Mouse (Mus musculus) adrenal gland, postnatal 4 days (tissue): ENCODE results near the gene Smad5. TPM values are rescaled to one million over a fixed set of nuclear protein-coding genes. Genes with fewer than 3 reads are reported as not detected.
A peak's percentile ranks its signal among the peaks of the same experiment; 100 is the strongest.

Source experiments
- DNase-seq, 2 experiments: peaks; one replicate each; pipeline ENCODE4 v3.0.0; 2021 to 2022; ENCODE audit warnings: low spot score in 2 of 2, mixed read lengths in 2 of 2
- long read RNA-seq, 2 experiments: library from polyadenylated mRNA; stranded (forward); transcript quantifications; one replicate each; pipeline ENCODE4 v2.0.0; 2021
- total RNA-seq, 2 experiments: library from RNA; stranded (reverse); gene quantifications; 2 replicates each; pipeline ENCODE4 v1.2.3; 2021

Gene Smad5
- 10 to 100 TPM; 80.4 to 81.3 TPM for total RNA-seq
- long read RNA-seq, experiment 1, full-length matches to known transcripts, result 2 of 17 reads
- long read RNA-seq, experiment 1, partial matches to known transcripts, result 1 of 17 reads
- long read RNA-seq, experiment 1, other reads (novel, unspliced or antisense), result 14 of 17 reads
- long read RNA-seq, experiment 2, partial matches to known transcripts, result 6 of 27 reads
- long read RNA-seq, experiment 2, other reads (novel, unspliced or antisense), result 18 of 27 reads

DNA sequence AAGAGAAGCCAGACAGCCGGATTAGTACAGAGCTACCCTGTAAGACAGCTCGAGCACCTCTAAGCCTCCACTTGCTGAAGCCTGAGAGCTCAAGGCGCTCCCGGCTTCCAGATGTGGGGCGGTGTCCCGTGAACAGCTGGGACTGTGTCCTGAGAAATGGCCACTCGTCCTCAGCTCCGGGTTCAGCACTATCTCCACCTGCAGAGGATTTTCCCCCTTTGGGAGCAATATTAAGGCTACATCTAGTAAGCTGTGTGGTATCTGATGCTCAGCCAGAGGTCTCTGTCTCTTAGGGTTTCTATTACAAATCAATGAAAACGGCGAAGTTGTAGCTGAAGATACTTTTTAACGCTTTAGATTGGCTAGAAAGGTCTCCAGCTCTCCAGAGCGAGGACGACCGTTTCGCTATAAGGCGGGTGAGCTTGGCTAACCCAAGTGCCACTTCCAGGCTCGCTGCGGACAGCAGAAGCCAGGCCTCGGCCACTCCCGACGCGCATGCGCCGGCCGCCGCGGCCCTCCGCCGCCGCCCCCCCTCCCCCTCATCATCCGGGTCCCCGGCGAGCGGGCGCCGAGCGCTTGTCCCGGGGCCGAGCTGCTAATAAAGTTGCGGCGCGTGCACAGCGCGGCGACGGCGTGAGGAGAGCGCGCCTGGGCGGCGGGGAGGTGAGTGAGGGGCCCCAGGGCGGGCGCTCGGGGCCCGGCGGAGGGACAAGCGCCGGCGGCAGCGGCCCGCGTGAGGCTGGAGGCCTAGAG, at the start of gene Smad5:
TSS of gene Smad5 (plus strand) at position 542 of the 753 bp plus-strand sequence.
- peak; percentile 79 to 82 for DNase-seq

GRCm38 (mm10) chr13:56654176-56654575, 48.6 kb upstream of the Smad5 start:
- DNase-seq, result no peak

DNA sequence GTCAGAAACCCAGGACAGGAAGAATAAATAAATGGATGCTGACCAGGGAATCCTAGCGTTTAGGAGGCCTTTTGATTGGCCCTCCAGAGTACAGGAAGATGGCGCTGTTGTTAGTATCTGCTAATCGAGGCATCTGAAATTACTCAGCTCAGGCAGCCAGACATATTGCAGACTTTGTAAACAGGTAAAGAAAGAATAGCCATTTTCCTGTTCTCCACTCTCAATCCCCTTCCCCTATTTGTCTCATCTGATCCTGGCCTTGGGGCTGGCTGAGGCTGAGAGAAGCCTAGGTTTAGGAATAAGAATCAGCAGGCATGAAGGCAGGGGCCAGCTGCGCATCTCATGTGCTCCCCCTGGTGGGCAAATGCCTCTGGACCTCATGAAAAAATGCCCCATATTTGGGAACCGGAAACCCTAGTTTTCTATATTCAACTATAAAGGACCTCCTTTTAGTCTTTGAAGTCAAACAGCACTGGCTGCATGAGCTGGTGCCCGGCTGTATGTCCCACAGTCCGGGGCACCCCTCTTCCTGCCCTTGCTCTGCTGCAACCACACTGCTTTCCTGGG, 44.8 kb upstream of the Smad5 start:
- DNase-seq, result peak; percentile 46 to 65

GRCm38 (mm10) chr13:56658931-56659330, 43.9 kb upstream of the Smad5 start:
- no peak for DNase-seq

DNA sequence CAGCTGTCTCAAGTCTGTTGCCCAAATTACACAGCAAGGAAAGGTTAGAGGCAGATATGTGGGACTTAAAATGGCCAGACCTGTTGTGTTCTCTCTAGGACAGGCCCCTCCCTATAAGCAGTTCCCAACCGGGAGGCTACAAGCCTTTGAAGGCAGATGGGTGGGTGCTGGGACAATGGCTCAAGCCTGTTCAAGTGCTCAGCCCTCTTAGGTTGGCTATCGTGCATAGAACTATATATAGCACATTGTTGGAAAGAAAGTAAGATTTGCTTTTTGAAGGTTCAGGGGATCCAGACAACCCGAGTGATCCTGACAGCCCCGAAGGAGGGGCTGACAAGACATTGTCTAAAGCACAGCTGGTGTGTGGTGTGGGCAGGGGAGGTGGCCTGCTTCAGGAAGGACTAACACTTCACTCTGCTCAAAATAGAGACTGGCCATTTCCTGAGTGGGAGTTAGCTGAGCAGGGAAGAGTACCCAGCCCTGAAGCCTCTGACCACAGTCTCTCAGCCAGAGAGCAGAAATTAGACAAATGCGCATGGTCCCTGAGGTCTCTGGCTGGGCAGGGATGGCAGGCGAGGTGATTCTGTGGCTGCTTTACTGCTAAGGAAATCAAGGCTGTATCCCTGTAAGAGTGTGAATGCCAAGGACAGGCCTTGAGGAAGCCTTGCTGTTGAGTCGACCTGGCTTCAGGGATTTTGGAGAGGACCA, 40.7 kb upstream of the Smad5 start:
- DNase-seq, result no peak

DNA sequence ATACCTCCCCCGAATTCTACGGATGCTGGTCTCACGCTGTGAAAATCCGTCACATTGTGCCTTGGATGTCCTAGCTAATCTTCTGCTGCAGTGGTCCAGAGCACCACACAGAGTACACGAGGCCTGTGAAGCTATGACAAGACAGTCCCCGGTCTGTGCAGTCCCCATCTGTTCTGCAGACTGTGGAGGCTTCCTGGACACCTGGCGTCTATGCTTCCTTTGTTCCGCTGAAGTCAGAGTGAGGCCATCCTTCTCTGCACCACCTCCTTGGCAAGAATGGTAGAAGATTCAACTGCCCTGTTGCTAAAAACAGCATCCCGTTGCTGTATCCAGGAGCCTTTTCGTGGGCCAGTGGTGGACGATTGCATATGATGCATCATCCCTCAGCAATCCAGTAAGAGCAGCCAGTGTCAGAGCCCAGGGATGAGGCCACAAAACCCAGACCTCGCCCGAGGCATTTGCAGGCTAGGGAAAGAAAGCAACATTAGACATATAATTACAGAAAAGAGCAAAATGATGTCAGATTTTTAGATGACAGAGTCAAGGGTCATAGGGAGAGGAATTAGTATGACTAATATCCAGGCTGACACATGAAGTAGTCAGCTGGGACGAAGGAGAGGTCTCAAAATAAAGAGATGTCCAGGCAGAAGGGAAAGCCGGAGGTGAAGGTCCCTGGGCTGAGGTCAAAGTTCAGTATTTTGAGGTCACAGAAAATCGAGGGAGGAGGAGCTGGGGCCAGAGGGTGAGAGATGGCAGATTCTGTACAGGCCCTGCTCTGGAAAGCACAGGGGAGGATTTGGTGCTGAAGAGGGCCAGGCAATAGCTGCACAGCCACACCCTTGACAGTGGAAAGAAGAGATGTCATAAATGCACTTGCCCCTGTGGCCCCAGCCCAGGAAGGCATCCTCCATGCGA, 38.3 kb upstream of the Smad5 start:
- no peak for DNase-seq

GRCm38 (mm10) chr13:56671206-56671605, 31.6 kb upstream of the Smad5 start:
- DNase-seq, result no peak

DNA sequence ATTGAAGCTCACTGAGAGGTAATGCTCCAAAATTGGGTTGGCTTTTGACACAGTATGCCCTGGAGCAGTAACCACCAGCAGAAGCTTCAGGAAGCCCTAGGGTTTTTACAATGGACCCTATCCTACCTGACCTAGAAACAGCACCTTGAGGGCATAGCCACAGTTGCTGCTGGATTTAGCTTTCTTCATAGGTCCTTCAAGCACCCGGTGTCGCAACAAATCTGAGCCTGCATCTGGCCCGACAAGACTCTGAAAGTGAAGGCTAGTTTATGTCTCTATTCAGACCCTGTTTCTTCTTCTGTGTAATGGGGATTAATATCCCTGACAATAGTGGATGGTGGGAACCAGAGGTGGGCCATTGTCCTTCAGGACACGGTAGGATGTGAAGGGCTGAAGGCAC, 25.1 kb upstream of the Smad5 start:
- DNase-seq, result no peak

- DNase-seq, result peak in 1 of 2 experiments; percentile 40
Measured at GRCm38 (mm10) chr13:56678188-56678787, 24.5 kb upstream of the Smad5 start.

GRCm38 (mm10) chr13:56678826-56679504, 23.8 kb upstream of the Smad5 start:
- DNase-seq, result no peak

DNA sequence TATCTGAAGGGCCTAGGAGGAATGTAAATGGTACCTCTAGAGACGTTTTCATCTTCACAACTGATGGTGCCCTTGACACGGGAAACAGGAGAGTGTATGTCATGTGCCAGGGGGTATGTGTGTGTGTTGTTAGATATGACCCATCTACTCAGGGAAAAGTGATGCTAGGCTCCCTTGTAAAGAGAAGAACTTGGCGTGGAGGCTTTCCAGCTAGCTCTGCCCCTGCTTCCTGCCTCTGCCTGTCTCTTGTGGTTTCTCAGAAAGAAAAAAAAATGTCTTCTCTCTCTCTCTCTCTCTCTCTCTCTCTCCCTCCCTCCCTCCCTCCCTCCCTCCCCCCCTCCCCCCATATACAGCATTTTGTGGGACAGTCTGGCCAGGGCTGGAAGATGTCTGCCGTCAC, 20.9 kb upstream of the Smad5 start:
- DNase-seq, result no peak

GRCm38 (mm10) chr13:56682326-56682725, 20.5 kb upstream of the Smad5 start:
- no peak for DNase-seq

DNA sequence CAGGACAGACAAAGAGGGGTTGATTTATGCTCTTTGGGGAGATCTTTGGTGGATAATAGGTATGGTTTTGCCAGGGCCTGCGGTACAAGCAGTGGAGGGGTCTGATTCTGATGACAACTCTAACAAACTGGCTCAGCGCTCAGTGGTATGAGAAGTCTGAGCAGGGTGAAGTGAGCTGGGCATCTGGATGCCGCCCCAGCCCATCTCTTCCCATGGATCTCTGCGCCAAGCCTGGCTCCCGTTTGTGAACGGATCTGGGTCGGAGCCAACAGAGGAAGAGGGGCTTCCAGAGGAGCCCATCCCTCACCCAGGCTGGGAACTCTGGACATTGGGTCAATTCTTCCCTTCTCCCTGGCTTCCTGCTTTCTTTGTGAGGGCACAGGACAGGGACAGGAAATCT, 19.5 kb upstream of the Smad5 start:
- no peak for DNase-seq

DNA sequence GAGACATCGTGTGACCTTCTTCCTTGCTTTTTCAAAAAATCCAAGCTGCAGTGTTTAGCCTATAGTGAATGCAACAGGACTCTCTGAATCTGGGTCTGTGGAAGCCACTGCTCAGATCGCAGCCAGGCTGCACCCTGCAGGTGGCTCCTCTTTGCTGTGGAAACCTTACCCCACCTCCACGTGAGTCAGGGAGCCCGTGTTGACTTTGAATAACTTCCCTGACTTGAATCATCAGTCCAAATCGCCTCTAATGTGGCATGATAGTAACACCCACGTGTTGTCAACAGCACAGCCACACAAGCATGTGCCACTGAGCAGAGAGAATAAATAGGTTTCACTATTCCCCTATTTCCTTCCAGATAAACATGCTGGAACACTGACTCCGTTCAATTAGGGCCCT, 10.8 kb upstream of the Smad5 start:
- DNase-seq, result no peak

DNA sequence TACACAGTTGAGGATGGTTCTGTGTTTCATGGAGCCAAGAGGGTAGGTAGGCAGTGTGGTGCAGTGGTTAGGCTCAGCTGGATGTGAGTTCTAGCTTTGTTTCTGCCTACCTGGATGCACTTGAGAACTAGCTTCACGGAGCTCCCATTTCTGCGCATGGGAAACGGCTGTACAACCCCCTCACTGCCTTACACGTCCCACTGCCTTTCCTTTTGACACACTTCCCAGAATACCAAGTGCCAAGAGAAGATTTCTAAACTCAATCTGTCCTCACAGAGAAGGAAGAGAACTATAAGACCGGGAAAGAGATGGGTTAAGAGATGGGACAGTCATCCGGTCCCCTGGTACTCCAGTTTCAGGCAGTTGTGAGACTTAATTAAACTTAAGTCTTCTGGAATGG, 10.2 kb upstream of the Smad5 start:
- DNase-seq, result no peak

DNA sequence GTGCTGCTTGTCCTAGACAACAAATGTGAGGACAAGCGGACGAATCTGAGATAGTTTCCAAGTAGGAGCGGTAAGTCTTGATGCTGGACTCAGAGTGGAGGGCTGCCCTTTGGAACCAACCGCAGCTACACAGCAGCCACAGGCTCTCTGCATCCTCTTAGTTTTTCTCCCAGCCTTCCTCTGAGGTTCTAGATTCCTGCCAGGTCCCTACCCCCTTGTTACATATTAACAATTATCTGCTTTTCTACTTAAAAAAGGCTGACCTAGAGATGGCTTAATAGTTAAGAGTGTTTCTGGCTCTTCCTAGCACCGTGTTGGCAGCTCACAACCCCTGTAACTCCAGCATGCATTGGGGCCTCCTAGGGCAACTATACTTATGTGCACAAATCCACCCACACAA, 7.1 kb upstream of the Smad5 start:
- DNase-seq, result no peak

DNA sequence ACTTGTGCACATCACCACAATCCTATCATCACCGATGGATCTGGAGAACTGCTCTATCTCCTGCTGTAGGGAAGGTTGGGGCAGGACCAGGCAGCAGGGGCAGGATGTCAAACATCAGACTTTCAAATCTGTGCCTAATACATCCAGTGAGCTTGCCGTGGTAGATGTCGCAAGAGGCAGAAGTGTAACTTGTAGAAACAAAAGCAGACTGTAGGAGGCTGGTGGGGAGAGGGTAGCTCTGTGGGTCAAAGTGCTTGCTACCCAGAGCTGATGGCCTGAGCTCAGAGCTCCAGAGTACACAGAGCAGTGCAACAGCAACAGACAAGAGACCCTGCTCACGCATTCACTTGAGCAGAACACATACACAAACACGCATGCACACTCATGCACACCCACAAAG, 6.1 kb upstream of the Smad5 start:
- DNase-seq, result no peak

GRCm38 (mm10) chr13:56697171-56697570, 5.6 kb upstream of the Smad5 start:
- DNase-seq, result no peak

DNA sequence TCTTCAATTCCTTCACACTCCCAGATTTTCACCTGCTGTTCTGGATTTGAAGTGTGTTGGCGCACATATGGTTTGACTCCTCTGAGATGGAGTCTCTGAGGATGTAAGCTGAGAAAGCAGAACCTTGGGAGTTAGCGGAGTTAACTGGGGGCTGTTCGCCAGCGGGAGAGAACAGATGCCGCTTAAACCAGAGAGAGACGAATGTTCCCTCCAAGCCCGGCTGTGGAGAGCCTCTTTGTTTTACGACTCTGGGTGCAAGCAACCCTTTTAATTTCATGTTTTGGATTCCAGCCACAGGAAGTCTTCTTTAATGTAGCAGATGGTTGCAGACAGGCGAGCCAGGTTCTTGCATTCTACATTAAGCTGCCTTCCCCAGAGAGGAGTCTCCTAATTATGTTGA, 4.4 kb upstream of the Smad5 start:
- DNase-seq, result no peak

GRCm38 (mm10) chr13:56699370-56699769, 3.4 kb upstream of the Smad5 start:
- DNase-seq, result no peak
